Comparison of ENCODE assay signal across 8 mouse cellular contexts in the genomic region with DNA sequence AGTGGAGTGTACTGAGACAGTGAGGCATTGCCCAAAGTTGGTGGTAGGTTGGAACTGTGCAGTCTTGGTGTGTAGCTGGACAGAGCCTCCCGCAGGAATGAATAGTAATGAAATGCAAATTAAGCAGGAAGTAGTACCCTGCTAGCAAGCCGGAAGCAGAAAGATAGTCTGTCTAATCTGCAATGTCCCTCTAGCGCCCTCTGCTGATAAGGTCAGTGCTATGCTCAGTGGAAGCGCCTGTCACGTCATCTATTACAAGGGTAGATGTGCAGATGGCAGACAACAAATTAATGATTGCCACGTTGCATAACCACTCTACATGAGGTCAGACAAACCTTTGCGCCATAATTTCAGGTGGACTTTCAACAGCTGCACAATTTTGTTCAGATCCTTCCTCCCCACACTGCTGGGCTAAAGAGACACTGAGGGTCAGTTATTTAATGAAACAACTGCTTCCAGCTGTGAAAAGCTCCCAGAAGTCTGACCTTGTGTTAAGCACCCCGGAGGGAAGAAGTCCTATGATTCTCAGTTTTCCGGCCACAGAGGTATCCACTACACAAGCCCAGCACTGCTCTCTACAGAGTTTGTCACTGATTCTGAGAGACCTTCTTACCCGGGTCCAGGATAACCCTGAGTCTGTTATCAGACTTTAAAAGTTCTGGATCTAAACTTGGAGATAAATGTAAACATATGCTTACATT.
DNase-seq lines count a peak whose midpoint lies in the region; ATAC-seq and TF ChIP-seq lines count a peak whose summit lies in the region.

No protein-coding gene starts in this region.

- TF ChIP-seq CTCF in heart, postnatal 0 days (IDR thresholded peaks at IDR 0.05; ENCODE audit: low read depth): peak; percentile 35; the same call in 1 of the 2 replicates

- ATAC-seq in heart, postnatal 0 days (ENCODE audit: insufficient read depth, low read depth): no peak

- no peak overlapping the region for H3K27ac ChIP-seq in heart, postnatal 0 days (ENCODE audit: low read depth)
- H3K27ac ChIP-seq in ES-E14 (ENCODE audit: insufficient read depth, low read depth, low read length, poor library complexity, severe bottlenecking): no peak overlapping the region

- no peaks in the 10 kb centered on the region for H3K9me3 ChIP-seq in heart, postnatal 0 days (replicated peaks; ENCODE audit: control insufficient read depth, low read length)
- H3K9me3 ChIP-seq in ES-E14 (ENCODE audit: control insufficient read depth, insufficient read depth, low read depth, low read length): no peaks in the 10 kb centered on the region

- H3K4me1 ChIP-seq in heart, postnatal 0 days (ENCODE audit: control insufficient read depth, insufficient read depth): no peaks in the 10 kb centered on the region
- no peaks in the 10 kb centered on the region for H3K4me1 ChIP-seq in ES-E14 (ENCODE audit: control insufficient read depth in 2 of 2, insufficient read depth in 2 of 2, low read length in 2 of 2, poor library complexity in 1 of 2)

- DNase-seq in heart, postnatal 0 days (ENCODE audit: low spot score): no peak
- no peak for DNase-seq in heart, postnatal 10 days
- DNase-seq in ES-E14 (ENCODE audit: low read depth, low spot score) (peak; percentile 85), MN1 (ENCODE audit: low spot score) (no peak)
- peak; percentile 81 for DNase-seq in embryo, embryonic 10.5 days (ENCODE audit: low spot score)
- peak; percentile 72 for DNase-seq in kidney, postnatal 10 days
- peak; percentile 79 for DNase-seq in lung, postnatal 36 days
- DNase-seq in urinary bladder, postnatal 10 days (ENCODE audit: low spot score): no peak

- no peak overlapping the region for H3K4me3 ChIP-seq in heart, postnatal 0 days (ENCODE audit: low read depth, low read length)
- no peak overlapping the region for H3K4me3 ChIP-seq in ES-E14 (ENCODE audit: insufficient read depth in 1 of 2, low read depth in 1 of 2, low read length in 2 of 2, poor library complexity in 1 of 2, severe bottlenecking in 1 of 2)

- in situ Hi-C loops in ES-E14 (cut with MboI; ENCODE audit: low sequenced_read_pairs in 2 of 2, unreplicated experiment in 2 of 2): no loop called here

- intact Hi-C loops in heart, postnatal 10 days (cut with DNase I): no loop called here

- H3K9ac ChIP-seq in heart, postnatal 0 days (replicated peaks; ENCODE audit: low read depth, low read length): no peak overlapping the region
- no peak overlapping the region for H3K9ac ChIP-seq in ES-E14 (ENCODE audit: insufficient read depth, low read depth, low read length, poor library complexity, severe bottlenecking)

- no peaks in the 10 kb centered on the region for H3K27me3 ChIP-seq in heart, postnatal 0 days (ENCODE audit: control insufficient read depth, insufficient read depth, low read length)

- TF ChIP-seq EP300 in heart, postnatal 0 days (IDR thresholded peaks at IDR 0.05; ENCODE audit: low read depth): no peak

- WGBS in heart, postnatal 0 days: 57% methylated on average over 10 of the region's 10 CpGs

- H3K4me2 ChIP-seq in heart, postnatal 0 days (ENCODE audit: low read depth, low read length): no peak overlapping the region

- no peaks in the 10 kb centered on the region for H3K36me3 ChIP-seq in heart, postnatal 0 days (replicated peaks; ENCODE audit: control insufficient read depth, insufficient read depth, low read length)
- H3K36me3 ChIP-seq in ES-E14 (ENCODE audit: control insufficient read depth, insufficient read depth, low read length, poor library complexity, severe bottlenecking): no peaks in the 10 kb centered on the region

TF ChIP-seq in ES-E14, 5 proteins besides CTCF, POLR2A, EP300 and RAD21:
- TF ChIP-seq ZC3H11A (IDR thresholded peaks at IDR 0.05; ENCODE audit: borderline replicate concordance, low read depth, low read length) (peak; percentile 78), HCFC1 (IDR thresholded peaks at IDR 0.05; ENCODE audit: borderline replicate concordance, insufficient read depth, low read length) (no peak)

Comparison
In these comparisons a context has a peak if more than half of its experiments do, and no peak if none do; other contexts are left out.
1. DNase-seq: peak in ES-E14 (single experiment), embryo, embryonic 10.5 days (single experiment), kidney, postnatal 10 days (single experiment) and lung, postnatal 36 days (single experiment); none in heart, postnatal 0 days (single experiment), heart, postnatal 10 days (0 of 2), MN1 (single experiment) and urinary bladder, postnatal 10 days (single experiment).